Mouse (Mus musculus) ES-E14 (cell line): ENCODE results near the gene Nectin1.

Source experiments
- CHD2 ChIP-seq: IDR thresholded peaks from 2 replicates; pipeline ENCODE4 v1.6.1; 2014; ENCODE audit warnings: mild to moderate bottlenecking, low read depth, low read length, inconsistent platforms
- ZC3H11A ChIP-seq: IDR thresholded peaks from 2 replicates; pipeline ENCODE4 v1.6.1; 2012; ENCODE audit warnings: low read depth, mild to moderate bottlenecking, inconsistent platforms, low read length, borderline replicate concordance

DNA sequence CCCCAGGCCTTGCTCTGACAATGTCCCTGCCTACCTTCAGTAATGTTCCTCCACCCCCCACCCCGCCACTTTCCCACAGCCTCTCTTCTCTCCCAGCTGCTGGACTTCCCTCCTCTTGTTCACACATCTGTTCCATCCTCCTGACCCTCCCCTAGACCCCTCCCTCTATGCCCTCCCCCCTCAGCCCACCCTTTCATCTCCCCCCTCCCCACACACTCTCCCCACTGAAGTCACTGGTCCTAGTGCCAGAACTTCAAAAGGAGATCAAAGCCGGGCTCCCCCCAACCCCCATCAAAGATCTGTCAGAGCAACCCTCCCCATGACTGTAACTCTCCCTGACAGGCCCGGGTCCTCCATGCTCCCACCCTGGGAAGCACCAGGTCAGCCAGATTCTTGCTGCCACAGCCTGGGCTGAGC, 99.9 kb downstream of the Nectin1 start:
- TF ChIP-seq CHD2 = no peak
- TF ChIP-seq ZC3H11A = no peak
